Mouse (Mus musculus): ENCODE results near the gene Acox2. TPM values are rescaled to one million over a fixed set of nuclear protein-coding genes. Genes with fewer than 3 reads are reported as not detected.

Acox2 gene
- total RNA-seq, 2 experiments from 2014 or later = 0.36 TPM; not detected in 1

DNA sequence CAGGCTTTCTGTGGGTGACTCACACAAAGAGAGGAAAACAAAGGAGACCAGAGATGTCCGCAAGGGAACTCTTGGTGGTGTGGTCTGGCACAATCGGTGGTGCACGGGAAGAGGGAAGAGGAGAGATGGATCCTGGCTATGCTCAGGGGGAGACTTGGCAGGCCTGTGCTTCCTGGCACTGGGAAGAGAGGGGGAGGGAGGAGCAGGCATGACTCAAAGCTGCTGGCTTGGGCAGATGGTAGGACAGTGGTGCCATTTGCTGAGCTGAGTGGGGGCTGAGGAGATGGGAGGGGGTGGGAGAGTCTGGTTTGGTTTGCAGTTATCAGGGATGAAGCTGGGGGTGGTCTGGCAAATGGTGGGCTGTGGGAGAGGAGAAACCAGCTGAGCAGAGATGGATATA, 50.3 kb downstream of the Acox2 start:
- H3K27ac ChIP-seq = peak overlapping the region; percentile 76
- TF ChIP-seq CTCF (IDR thresholded peaks at IDR 0.05) = no peak
- H3K4me3 ChIP-seq = no peak overlapping the region
- peak; percentile 61 to 80 for DNase-seq (ENCODE audit: extremely low spot score in 1 of 2, low spot score in 2 of 2)
- intact Hi-C loops (cut with DNase I) = loop anchor here (1.0 kb wide), 1 partner anchor 23 kb away; no protein-coding TSS in a partner anchor

DNA sequence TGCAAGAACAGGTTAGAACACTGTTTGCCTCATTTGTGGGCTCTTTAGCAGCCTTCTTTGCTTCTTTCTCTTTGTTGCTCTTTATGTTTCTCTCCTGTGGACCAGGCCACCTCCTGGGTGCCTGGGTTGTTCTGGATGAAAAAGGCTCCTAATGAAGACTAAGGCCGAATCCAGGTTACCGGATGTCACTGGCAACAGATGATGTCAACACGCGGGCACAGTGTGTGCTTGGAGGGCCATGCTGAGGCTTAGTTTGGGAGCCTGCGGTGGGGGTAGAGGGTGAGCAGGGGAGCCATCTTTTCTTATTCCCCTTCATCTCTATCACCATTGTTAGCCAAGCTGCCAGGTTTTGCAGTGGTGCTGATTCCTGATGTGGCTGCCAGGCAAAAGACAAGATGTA, 51.6 kb downstream of the Acox2 start:
- no peak for TF ChIP-seq CTCF (IDR thresholded peaks at IDR 0.05)
- no peak overlapping the region for H3K27ac ChIP-seq
- H3K4me3 ChIP-seq = no peak overlapping the region
- intact Hi-C loops (cut with DNase I) = no loop called here
- no peak for DNase-seq (ENCODE audit: extremely low spot score in 1 of 2, low spot score in 2 of 2)

DNA sequence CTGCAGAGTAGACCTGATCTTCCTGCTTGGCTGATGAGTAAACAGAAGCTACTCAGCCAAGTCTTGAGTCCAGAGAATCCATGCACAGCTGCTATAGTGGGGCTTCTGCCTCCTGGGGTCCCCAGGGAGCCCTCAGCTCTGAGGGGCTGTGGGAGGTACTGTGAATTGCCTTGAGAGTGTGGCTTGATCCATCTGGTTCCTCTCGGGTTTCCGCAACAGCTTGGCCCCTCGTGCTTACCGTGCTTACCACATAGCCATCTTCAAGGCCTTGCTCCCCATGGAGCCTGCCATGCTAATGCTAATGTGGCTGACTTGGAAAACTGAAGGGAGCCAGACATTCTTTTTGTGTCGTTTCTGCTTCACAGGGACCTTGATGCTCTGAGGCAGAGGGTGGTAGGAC, 52.0 kb downstream of the Acox2 start:
- intact Hi-C loops (cut with DNase I) = no loop called here
- no peak for TF ChIP-seq CTCF (IDR thresholded peaks at IDR 0.05)
- DNase-seq (ENCODE audit: extremely low spot score in 1 of 2, low spot score in 2 of 2) = no peak

DNA sequence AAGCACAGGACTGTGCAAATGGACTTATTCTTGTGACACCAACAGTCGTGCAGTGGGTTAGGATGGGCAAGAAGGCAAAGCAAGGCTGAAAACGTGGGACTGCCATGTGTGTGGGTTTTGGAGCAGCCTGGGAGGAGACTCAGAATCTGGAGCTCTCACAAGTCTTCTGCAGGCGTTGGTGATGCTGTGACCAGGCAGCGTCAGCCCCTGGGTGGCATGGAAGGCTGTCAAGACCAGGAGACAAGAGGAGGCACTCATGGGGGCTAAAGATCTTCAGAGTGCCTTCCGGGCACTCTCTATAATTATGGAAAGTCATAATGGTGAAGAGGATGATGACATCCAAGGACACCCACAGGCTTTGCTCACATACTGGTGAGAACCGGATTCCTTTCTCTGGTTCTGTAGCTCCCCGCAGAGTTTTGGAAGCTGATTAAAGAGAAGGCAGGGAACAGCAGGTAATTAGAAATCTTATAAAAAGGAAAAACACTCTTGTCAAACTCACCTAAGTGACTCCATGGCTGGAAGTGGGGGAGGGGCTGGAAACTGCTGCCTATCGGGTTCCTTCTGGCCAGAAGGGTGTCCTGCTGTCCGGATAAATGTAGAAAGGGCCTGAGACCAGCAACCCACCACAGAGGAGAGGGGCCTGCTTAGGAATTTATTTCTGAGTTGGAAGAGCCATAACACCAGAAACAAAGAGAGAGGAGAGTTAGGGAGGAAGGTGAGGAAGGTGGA, 52.8 kb downstream of the Acox2 start:
- peak in 1 of 2 experiments; percentile 40 for DNase-seq (ENCODE audit: extremely low spot score in 1 of 2, low spot score in 2 of 2)
- intact Hi-C loops (cut with DNase I) = no loop called here
- H3K27ac ChIP-seq = peak overlapping the region; percentile 8; the same call in 1 of the 2 replicates
- no peak overlapping the region for H3K4me3 ChIP-seq
- TF ChIP-seq CTCF (IDR thresholded peaks at IDR 0.05) = no peak

More for the DNA sequence above, 52.0 kb downstream of the Acox2 start:
- no peak overlapping the region for H3K27ac ChIP-seq
- no peak overlapping the region for H3K4me3 ChIP-seq

DNA sequence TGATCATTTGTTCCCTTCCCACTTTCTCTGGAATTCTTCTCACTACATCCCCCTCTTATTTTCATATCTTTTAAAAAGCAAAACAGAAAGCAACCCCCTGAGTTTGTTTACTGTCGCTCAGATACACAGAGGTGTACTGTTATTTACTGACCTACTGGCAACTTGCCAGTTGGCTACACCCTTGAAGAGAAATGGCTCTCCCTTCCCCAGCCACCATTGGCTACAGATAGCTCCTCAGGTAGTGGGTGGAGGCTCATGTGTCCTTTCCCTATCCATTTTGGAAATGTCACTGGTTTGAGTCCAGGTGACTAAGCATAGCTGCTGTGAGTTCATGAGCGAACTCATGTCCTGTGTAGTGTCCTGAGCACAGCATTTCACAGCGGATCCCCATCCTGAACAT, 57.4 kb downstream of the Acox2 start:
- Histone ChIP-seq H3K4me3 (no peak overlapping the region), H3K27ac (no peak overlapping the region)
- TF ChIP-seq CTCF (IDR thresholded peaks at IDR 0.05) = no peak
- DNase-seq (ENCODE audit: extremely low spot score in 1 of 2, low spot score in 2 of 2) = no peak
- intact Hi-C loops (cut with DNase I) = no loop called here

DNA sequence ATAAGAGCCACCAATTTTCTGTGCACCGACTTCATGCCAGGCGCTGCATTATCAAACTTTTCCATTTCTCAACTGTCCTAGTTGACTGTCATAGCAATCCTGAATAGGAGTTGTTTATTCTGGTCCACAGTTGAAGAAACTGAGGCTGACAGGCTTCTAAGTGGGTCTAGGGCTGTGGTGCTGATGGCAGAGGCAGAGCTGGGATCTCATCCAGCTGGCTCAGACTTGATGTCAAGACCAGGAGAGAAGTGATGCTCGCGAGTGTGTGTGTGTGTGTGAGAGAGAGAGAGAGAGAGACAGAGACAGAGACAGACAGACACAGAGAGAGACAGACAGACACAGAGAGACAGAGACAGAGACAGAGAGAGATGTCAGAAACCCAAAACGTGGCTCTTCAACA, 58.4 kb downstream of the Acox2 start:
- no peak overlapping the region for H3K4me3 ChIP-seq
- H3K27ac ChIP-seq = no peak overlapping the region
- TF ChIP-seq CTCF (IDR thresholded peaks at IDR 0.05) = no peak
- DNase-seq (ENCODE audit: extremely low spot score in 1 of 2, low spot score in 2 of 2) = no peak
- intact Hi-C loops (cut with DNase I) = no loop called here

DNA sequence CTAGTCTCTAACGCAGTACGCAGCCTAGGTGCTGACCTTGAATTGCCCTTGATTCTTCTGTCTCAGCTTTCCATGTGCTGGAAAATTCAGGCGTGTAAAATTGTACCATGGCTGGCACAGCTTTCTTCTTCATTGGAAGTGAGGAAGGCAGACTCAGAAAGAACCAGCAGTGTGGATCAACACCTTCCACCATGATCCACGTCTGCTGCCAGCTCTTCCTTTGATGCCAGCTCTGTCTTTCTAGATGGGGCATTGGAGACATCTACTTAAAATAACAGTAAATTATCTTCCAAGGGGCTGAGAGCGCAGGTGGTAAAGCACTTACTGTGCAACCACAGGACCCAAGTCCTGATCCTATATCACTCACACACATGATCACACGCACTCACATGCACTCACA, 66.4 kb downstream of the Acox2 start:
- intact Hi-C loops (cut with DNase I) = no loop called here
- DNase-seq (ENCODE audit: extremely low spot score in 1 of 2, low spot score in 2 of 2) = no peak
- H3K27ac ChIP-seq = no peak overlapping the region
- no peak for TF ChIP-seq CTCF (IDR thresholded peaks at IDR 0.05)
- H3K4me3 ChIP-seq = no peak overlapping the region

DNA sequence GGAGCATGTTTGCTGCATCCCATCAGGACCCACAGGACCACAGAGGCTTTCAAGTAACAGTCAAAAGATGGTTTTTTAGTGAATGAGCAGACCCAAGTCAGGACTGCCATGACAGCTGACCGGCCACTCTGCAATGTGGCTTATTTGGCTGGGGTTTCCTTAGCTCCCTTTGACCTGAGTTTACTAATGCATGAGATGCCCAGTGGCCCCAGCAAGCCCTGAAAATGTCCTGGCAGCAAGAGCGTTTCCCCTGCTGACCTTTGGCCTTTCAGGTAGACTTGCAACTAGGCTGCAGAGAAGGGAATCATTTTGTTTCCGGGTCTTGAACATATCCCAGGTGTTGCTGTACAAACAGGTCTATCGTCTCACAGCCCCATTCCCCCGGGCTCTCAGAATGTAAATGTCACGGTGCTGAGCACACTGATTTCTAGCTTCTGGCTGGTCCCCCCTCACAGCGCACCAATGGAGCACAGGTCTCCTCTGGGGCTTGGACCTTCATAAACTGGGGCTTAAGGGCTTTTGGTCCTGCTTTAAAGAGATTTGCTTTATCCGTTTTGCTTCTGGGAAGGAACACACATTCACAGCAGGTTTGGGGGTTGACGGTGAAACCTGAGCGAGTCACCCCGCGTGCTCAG, 67.7 kb downstream of the Acox2 start:
- TF ChIP-seq CTCF (IDR thresholded peaks at IDR 0.05) = no peak
- Histone ChIP-seq H3K27ac (no peak overlapping the region), H3K4me3 (no peak overlapping the region)
- intact Hi-C loops (cut with DNase I) = no loop called here
- no peak for DNase-seq (ENCODE audit: extremely low spot score in 1 of 2, low spot score in 2 of 2)

DNA sequence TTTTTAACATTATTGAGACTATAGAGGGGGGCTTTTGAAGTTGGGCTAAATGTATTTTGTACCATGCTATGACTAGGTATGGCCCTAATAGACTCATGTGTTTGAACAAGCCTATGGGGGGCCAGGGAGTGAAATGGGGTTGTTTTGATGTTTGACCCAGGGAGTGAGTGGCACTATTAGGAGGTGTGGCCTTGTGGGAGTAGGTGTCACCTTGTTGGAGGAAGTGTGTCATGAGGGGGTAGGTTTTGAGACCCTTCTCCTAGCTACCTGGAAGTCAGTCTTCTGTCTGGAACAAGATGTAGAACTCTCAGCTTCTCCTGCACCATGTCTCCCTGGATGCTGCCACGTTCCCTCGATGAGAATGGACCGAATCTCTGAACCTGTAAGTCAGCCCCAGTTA, 68.6 kb downstream of the Acox2 start:
- DNase-seq (ENCODE audit: extremely low spot score in 1 of 2, low spot score in 2 of 2) = no peak
- H3K4me3 ChIP-seq = no peak overlapping the region
- intact Hi-C loops (cut with DNase I) = no loop called here
- TF ChIP-seq CTCF (IDR thresholded peaks at IDR 0.05) = no peak
- H3K27ac ChIP-seq = no peak overlapping the region

DNA sequence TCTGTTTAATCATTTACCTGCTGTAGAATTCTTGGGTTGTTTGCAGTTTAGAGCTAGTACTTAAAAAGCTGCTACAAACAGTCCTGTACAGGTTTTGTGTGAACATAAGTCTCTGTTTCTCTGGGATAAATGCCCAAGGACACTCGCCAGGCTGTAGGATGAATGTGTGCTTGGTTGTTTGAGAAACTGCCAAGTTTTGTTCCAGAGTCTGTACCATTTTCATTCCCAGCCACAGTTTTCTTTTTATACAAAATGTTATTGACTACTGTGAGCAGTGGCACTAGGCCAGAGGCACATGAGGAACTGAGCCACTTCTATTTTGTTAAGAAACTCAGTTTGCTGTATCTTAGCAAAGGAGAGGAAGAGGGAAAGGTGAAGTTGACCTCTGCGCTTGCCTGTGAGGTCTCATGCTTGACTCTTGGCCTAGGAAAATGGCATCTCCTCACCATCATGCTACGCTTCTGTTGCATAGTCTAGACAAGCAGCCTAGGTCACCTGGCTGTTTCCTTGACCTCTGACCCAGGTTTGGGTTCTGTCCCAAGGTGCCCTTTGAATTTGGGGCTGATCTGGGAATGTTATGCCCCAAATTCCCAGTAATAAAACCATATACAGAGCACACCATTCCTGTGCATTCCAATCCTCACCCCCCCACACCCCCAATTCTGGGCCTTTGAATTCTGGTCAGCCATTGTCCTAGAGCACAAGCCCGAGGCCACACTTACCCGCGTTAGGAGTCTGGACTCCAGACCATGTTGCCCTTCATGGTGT, 72.7 kb downstream of the Acox2 start:
- peak in 1 of 2 experiments; percentile 59 for DNase-seq (ENCODE audit: extremely low spot score in 1 of 2, low spot score in 2 of 2)
- TF ChIP-seq CTCF (IDR thresholded peaks at IDR 0.05) = no peak
- H3K27ac ChIP-seq = peak overlapping the region; percentile 66; the same call in 1 of the 2 replicates
- intact Hi-C loops (cut with DNase I) = loop anchor here (1.0 kb wide), 1 partner anchor 23 kb away; no protein-coding TSS in a partner anchor
- H3K4me3 ChIP-seq = no peak overlapping the region

DNA sequence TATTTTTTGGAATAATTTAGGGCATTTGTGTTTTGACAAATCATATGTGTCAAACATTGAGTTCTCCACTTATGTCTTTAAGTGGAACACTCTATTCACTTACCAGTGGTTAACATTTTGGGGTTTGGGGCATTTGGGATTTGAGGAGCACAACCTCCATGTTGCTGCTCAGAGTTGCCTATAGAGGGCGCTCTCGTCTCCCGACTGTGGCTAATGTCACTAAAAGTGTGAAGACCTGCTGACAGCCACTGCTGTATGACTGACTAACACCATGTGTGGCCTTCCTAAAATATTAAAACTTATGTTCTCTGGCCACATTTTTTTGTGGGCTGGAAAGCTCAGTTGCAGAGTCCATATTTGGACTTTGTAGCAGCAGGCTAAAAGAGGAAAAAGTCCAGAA, 75.8 kb downstream of the Acox2 start:
- Histone ChIP-seq H3K4me3 (no peak overlapping the region), H3K27ac (no peak overlapping the region)
- TF ChIP-seq CTCF (IDR thresholded peaks at IDR 0.05) = peak; percentile 45
- no peak for DNase-seq (ENCODE audit: extremely low spot score in 1 of 2, low spot score in 2 of 2)
- intact Hi-C loops (cut with DNase I) = loop anchor here (5.0 kb wide), 1 partner anchor 164 kb away; no protein-coding TSS in a partner anchor
